Mouse (Mus musculus) thymus, postnatal 14 days (tissue): ENCODE measurements around the gene St8sia1.
A peak's percentile ranks its signal among the peaks of the same experiment; 100 is the strongest.

Experiments used
- DNase-seq: peaks from one replicate; pipeline ENCODE4 v3.0.0; 2021

St8sia1 gene

GRCm38 (mm10) chr6:142895371-142895770, 68.9 kb downstream of the St8sia1 start:
- DNase-seq = no peak

GRCm38 (mm10) chr6:142893716-142894115, 70.5 kb downstream of the St8sia1 start:
- peak; percentile 2 for DNase-seq

GRCm38 (mm10) chr6:142890321-142890720, 73.9 kb downstream of the St8sia1 start:
- peak; percentile 2 for DNase-seq

DNA sequence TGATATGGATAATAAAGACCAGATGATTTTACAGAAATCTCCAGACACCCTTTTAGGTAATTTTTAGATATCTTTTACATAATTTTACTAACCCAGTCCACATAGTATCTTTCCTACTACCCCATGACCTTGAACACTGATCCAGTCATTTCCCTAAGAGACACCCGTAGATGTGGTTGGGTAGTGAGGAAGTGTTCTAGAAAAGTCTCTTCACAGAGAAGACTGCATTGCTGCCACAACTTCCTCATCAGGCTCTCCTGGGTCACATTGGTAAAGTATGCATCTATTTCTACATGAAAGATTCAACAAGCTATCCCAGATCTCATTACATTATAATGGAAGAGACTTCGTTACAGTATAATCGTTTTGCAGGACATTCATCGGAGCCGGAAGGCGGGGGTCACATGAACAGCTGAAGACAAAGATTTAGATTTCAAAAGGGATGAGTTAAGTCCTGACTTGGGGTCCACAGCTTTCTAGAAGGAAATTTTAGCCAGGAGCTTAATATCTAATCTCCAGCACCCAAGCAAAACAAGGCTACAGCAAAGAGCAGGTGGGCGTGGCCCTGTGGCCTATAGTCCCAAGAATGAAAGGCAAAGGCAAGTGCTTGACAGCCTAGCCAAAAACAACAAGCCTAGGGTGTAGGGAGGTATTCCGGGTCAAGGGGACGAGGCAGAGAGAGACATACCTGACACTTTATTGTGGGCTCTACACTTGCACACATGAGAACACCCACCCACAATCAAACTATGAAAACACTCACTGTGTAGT, 75.1 kb downstream of the St8sia1 start:
- DNase-seq = peak; percentile 28

GRCm38 (mm10) chr6:142888346-142888745, 75.9 kb downstream of the St8sia1 start:
- DNase-seq = peak; percentile 10

GRCm38 (mm10) chr6:142887375-142887774, 76.9 kb downstream of the St8sia1 start:
- DNase-seq = peak; percentile 59

DNA sequence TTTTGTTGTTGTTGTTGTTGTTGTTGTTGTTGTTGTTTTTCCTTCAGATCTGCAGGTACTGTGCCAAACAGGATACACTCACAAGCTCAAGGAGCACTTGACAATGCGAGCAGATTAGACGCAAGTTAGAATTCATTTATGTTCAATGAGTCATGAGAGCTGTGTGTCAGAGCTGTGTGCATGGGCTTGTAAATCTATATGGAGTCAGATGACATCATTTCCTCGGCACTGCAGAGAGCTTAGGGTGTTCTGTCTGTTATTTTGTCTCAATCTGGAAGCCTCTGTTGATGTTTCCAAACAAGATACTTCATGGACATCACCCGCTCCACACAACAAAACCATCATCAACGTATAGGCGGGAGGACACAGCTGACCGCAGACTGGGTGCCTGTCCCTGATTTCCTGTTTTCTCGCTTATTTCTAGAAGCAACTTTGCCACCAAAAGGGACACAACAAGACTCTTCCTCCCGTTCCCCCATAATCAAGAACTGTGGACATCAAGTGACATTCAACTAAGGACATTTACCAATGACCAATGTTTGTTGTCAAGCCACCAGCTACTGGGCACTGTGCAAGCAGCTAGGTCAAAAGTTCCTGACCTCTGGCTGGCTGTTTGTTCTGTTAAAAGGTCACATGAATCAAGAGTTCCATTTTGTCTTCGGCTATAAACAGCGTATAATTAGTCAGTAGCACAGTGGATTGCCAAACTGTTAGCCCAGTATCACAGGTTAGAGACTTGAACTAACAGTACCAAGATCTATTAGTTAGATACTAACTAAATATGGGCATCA, 78.7 kb downstream of the St8sia1 start:
- no peak for DNase-seq

- DNase-seq = peak; percentile 86
These were observed 80.1 kb downstream of the St8sia1 start for GRCm38 (mm10) chr6:142884128-142884527.

GRCm38 (mm10) chr6:142880849-142881470, 83.3 kb downstream of the St8sia1 start:
- no peak for DNase-seq

DNA sequence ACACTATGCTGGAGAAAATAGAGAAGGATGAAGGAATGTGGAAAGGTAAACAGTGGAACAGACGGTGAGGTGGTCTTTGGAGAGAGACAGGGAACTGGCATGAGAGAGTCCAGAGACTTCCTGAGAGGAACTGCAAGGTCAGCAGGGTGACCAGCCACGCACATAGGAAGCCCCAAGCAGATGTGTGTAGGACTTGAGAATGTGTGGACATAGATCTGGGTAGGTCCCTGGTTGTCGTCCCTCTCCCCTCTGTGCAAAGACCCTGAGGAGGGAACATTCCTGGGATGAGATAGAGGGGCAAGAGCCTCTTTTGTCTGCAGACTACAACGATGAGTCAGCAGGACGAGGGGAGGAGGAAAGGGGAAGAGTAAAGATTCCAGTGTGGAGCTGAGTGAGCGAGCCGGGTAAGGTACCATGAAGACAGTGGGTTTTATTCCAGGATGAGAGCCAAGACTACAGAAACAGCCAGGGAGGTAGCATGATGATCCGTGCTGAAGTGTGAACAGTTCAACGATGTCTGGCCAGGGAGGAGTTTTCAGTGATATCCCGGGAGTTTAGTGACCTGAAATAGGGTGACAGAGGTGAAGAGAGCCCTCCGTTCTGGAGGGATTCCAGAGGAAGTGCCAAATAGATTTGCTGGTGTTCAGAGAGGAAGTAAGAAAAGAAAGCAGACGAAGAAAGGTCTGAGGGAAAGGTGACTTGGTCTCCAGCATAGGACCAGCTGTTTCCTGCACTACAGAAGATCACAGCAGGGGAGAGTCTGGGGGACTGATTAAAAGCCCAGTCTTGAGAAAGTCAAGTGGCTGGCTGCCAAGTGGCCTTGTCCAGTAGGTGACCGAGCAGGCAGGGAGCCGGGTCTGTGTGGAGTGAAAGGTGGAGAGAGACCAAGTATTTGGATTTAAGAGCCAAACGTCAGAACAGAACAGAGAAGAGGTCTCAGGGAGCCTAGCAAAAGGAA, 85.2 kb downstream of the St8sia1 start:
- no peak for DNase-seq

DNA sequence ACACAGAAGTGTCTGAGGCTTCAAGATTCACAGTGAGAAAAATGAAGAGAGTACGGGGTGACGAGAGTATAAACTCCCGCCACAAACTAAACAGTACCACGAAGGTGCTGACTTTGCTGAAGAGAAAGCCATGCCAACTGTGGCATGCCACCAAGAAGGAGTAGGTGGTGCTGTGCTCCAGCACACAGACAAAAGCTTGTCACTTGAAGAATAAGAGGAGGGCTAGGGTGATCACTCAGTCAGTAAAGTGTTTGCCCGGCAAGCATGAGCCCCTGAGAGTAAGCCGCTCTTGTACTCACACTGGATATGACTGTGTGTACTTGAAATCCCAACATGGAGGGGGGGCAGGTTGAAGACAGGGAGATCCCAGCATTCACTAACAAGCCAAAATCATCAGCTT, 87.0 kb downstream of the St8sia1 start:
- DNase-seq = peak; percentile 39

GRCm38 (mm10) chr6:142876279-142876899, 87.9 kb downstream of the St8sia1 start:
- DNase-seq = no peak

DNA sequence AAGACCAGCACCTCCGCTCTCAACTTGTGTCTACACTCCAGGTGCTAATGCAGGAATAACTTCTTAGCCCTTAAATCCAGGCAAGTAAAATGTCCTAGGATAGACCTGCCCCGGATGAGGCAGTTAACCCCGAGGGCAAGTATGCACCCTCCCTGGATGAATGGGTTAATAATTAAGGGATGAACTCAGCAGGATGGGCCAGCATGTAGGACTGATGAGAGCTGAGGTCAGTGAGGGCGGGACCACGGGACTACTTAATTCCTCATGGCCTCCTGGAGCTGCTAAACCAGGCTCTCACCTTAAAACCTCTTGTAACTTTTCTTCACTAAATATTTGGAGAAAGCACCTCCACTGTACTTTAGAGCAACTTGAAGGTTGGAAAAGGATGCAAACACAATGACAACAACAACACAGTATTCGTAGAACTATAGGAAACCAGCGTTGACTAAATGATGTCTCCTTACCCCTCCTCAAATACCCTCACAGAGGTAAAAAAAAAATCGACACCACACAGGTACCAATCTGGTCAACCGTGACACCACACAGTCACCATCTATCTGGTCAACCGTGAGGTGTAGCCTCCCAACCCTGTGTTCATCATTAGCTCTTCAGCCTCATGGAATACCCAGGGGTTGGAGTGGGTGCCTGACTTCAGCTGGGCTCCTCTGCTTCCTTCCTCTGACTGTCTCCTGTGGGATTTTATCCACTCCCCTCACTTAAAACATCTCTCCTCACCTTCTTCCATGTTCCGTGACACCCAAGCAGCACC, 90.3 kb downstream of the St8sia1 start:
- no peak for DNase-seq

DNA sequence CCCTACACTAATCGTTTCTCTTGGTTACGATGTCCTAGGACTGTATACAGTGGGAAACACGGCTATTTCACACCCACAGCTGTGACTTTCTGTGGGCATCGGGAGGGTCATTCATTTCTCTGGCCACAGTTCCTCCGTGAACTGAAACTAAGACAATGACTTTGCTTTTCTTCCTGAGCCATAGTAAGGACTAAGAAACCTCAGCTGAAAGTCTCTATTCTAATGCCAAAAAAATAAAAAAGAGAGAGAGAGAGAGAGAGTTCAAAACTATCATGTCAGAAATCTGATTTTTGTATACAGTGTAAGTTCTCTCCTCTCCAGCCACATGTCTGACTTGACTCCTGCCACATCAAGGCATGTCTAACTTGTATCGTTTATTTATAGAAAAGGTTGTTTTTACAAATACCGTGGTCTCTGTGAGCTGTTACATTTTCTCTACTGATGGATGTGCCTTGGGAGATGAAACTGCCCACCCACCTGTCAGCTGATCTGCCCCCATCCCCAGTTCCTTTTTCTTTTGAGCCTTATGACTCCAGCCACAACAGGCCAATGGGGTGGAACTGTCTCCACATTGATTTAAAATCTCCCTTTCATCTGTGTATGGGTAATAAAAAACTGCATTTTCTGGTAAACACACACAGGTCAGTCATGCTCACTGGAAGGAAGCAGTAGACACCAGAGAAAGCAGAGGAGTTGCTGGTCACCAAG, 94.4 kb downstream of the St8sia1 start:
- DNase-seq = no peak

- DNase-seq = peak; percentile 36
These were observed 96.7 kb downstream of the St8sia1 start for GRCm38 (mm10) chr6:142867471-142868055.

- DNase-seq = no peak
These were observed 97.2 kb downstream of the St8sia1 start for GRCm38 (mm10) chr6:142867023-142867422.

- DNase-seq = no peak
These were observed 99.1 kb downstream of the St8sia1 start for GRCm38 (mm10) chr6:142865199-142865598.

DNA sequence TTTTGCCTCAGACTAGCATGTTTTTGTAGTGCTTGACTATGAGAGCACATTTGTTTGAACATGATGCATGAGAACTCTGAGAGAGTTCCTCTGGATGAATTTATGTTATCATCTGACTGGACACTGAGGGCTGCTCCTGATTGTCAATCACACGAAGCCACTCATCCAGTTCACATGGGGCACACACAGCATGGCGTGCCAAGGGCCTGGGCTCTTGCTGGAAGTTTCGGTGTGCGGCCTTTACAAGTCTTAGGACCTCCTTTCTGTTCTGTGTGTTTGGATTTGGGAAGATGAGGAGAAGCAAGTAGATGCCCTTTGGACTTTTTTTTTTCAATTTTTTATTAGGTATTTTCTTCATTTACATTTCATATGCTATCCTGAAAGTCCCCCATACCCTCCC, 100.4 kb downstream of the St8sia1 start:
- DNase-seq = no peak

DNA sequence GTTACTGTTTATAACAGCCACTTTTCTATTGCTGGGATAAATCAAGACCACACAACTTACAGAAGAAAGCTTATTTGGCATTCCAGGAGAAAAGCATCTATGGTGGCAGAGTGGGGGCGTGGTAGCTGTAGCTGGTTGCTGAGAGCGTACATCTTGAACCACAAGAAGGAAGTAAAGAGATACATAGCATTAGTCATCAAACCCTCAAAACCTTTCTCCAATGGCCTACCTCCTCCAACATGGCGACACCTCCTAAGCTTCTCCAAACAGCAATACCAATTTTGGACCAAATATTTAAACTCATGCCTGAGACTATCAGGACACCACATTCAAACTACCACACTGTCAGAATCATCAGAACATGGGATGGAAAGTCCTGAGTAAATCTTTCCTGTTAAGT, 102.0 kb downstream of the St8sia1 start:
- DNase-seq = no peak

DNA sequence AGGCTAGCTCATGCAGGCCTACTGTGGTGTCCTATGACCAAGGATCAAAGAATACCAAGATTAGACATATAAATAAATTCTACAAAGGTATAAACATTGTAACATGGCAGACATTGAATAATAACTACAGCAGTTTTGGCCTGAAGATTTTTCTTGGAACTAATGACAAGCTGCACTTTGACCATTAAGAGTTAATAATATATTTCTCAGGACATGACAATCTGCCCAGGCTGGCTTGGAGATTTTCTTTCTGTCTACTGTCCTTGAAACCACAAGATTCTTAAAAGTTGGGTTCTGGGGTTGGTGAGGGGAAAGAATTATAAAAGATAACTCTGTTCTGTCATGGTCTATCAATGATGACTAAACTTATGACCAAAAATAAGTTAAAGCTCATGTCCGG, 103.9 kb downstream of the St8sia1 start:
- DNase-seq = no peak
